Mouse (Mus musculus) CH12.LX (cell line): ENCODE data around the gene Tph1. TPM values are rescaled to one million over a fixed set of nuclear protein-coding genes. Genes with fewer than 3 reads are reported as not detected.

Experiments used
- DNase-seq: peaks from one replicate; pipeline ENCODE4 v3.0.0-alpha.2; 2013; ENCODE audit errors: extremely low read depth
- H3K27ac ChIP-seq: 2 replicates; pipeline ENCODE4 v1.5.1; 2012; ENCODE audit warnings: low read depth, mild to moderate bottlenecking, control low read depth, moderate library complexity; ENCODE audit not compliant: insufficient read depth
- H3K27me3 ChIP-seq: replicated peaks from 2 replicates; pipeline ENCODE3; 2012; ENCODE audit warnings: inconsistent platforms
- H3K36me3 ChIP-seq, 2 experiments: replicated peaks in 1 of 2; 2 replicates each; pipeline versions ENCODE3 to v1.6.1; 2012; ENCODE audit warnings: inconsistent platforms in 1 of 2, low read length in 1 of 2, mild to moderate bottlenecking in 1 of 2, mixed read lengths in 1 of 2, moderate library complexity in 1 of 2; ENCODE audit not compliant: control insufficient read depth in 1 of 2, insufficient read depth in 1 of 2
- H3K4me1 ChIP-seq, 2 experiments: 2 replicates each; pipeline ENCODE4 v1.6.1; 2012; ENCODE audit warnings: inconsistent platforms in 1 of 2, moderate library complexity in 1 of 2; ENCODE audit not compliant: insufficient read depth in 2 of 2, control insufficient read depth in 1 of 2
- H3K4me2 ChIP-seq: 2 replicates; pipeline ENCODE4 v1.6.1; 2012; ENCODE audit warnings: low read depth, mild to moderate bottlenecking, control low read depth; ENCODE audit not compliant: poor library complexity, insufficient read depth, severe bottlenecking
- H3K4me3 ChIP-seq, 3 experiments: fragments of 150-350 bp in 1 of 3; sonication (generic) in 1 of 3; replicated peaks in 1 of 3; 2 replicates each; pipeline versions ENCODE3 to v1.5.1; 2011 to 2012; ENCODE audit warnings: low read depth in 2 of 3, low read length in 2 of 3, mild to moderate bottlenecking in 2 of 3, moderate library complexity in 2 of 3, control low read depth in 1 of 3, improper control_type of control experiment in 1 of 3, inconsistent platforms in 1 of 3, mixed read lengths in 1 of 3; ENCODE audit not compliant: poor library complexity in 1 of 3
- H3K79me2 ChIP-seq: replicated peaks from 2 replicates; pipeline ENCODE4 v1.6.1; 2012; ENCODE audit warnings: mild to moderate bottlenecking, moderate library complexity; ENCODE audit not compliant: control insufficient read depth, poor library complexity, insufficient read depth, severe bottlenecking; ENCODE audit errors: extremely low read depth
- H3K9ac ChIP-seq: 2 replicates; pipeline ENCODE4 v1.6.1; 2012; ENCODE audit warnings: low read depth, mild to moderate bottlenecking, control low read depth, moderate library complexity; ENCODE audit not compliant: insufficient read depth
- H3K9me3 ChIP-seq: replicated peaks from 2 replicates; pipeline ENCODE3; 2012; ENCODE audit warnings: low read length, inconsistent platforms, mixed read lengths
- BHLHE40 ChIP-seq: IDR thresholded peaks from 2 replicates; pipeline ENCODE4 v1.6.1; 2011; ENCODE audit warnings: mild to moderate bottlenecking, low read depth, low read length, improper control_type of control experiment
- CTCF ChIP-seq, 2 experiments: IDR thresholded peaks in 1 of 2; conservative IDR thresholded peaks in 1 of 2; 2 replicates each; pipeline ENCODE4 v1.5.1; 2011 to 2012; ENCODE audit warnings: low read depth in 2 of 2, low read length in 2 of 2, improper control_type of control experiment in 1 of 2, inconsistent platforms in 1 of 2, mild to moderate bottlenecking in 1 of 2, moderate library complexity in 1 of 2
- ELF1 ChIP-seq: IDR thresholded peaks from 2 replicates; pipeline ENCODE4 v1.6.1; 2014; ENCODE audit warnings: low read depth, mild to moderate bottlenecking, inconsistent platforms, low read length, improper control_type of control experiment
- ETS1 ChIP-seq: conservative IDR thresholded peaks from 2 replicates; pipeline ENCODE4 v1.6.1; 2012; ENCODE audit warnings: low read depth, mild to moderate bottlenecking, inconsistent platforms, low read length, improper control_type of control experiment, moderate library complexity
- HCFC1 ChIP-seq: IDR thresholded peaks from 2 replicates; pipeline ENCODE4 v1.6.1; 2012; ENCODE audit warnings: low read depth, mild to moderate bottlenecking, inconsistent platforms, low read length, improper control_type of control experiment
- JUN ChIP-seq: IDR thresholded peaks from 2 replicates; pipeline ENCODE4 v1.6.1; 2011; ENCODE audit warnings: low read depth, mild to moderate bottlenecking, low read length, improper control_type of control experiment, moderate library complexity; ENCODE audit not compliant: insufficient read depth
- MAX ChIP-seq: IDR thresholded peaks from 2 replicates; pipeline ENCODE4 v1.6.1; 2011; ENCODE audit warnings: low read length, improper control_type of control experiment
- NRF1 ChIP-seq: IDR thresholded peaks from 2 replicates; pipeline ENCODE4 v1.6.1; 2014; ENCODE audit warnings: low read depth, mild to moderate bottlenecking, inconsistent platforms, low read length, improper control_type of control experiment, moderate library complexity
- PAX5 ChIP-seq: IDR thresholded peaks from 2 replicates; pipeline ENCODE4 v1.6.1; 2012; ENCODE audit warnings: low read length, inconsistent platforms, mixed read lengths
- POLR2A ChIP-seq: IDR thresholded peaks from 2 replicates; pipeline ENCODE4 v1.6.1; 2011; ENCODE audit warnings: low read depth, mild to moderate bottlenecking, improper control_type of control experiment, low read length
- RCOR1 ChIP-seq: conservative IDR thresholded peaks from 2 replicates; pipeline ENCODE4 v1.6.1; 2012; ENCODE audit warnings: low read depth, mild to moderate bottlenecking, inconsistent platforms, low read length, improper control_type of control experiment
- SIN3A ChIP-seq: IDR thresholded peaks from 2 replicates; pipeline ENCODE4 v1.6.1; 2012; ENCODE audit warnings: low read length, improper control_type of control experiment, inconsistent platforms
- TBP ChIP-seq: conservative IDR thresholded peaks from 2 replicates; pipeline ENCODE4 v1.6.1; 2011; ENCODE audit warnings: low read depth, low read length, improper control_type of control experiment
- UBTF ChIP-seq: IDR thresholded peaks from 2 replicates; pipeline ENCODE4 v1.6.1; 2012; ENCODE audit warnings: low read depth, mild to moderate bottlenecking, inconsistent platforms, low read length, improper control_type of control experiment, moderate library complexity
- ZKSCAN1 ChIP-seq: IDR thresholded peaks from 2 replicates; pipeline ENCODE4 v1.6.1; 2012; ENCODE audit warnings: low read depth, inconsistent platforms, low read length, improper control_type of control experiment, borderline replicate concordance
- dilution Hi-C: fragments of 300-500 bp; cut with MboI; formaldehyde crosslinking; loops from 2 replicates; pipeline ENCODE4 v1.14.3; 2020; ENCODE audit warnings: low sequenced_read_pairs; ENCODE audit not compliant: extremely low pct_unique_long_range_greater_than_20kb, extremely low pct_ligation_motif_present
- in situ Hi-C: fragments of 300-500 bp; cut with MboI; formaldehyde crosslinking; loops from 3 replicates; pipeline ENCODE4 v1.14.3; 2019; ENCODE audit warnings: low sequenced_read_pairs, low pct_ligation_motif_present, low pct_unique_long_range_greater_than_20kb, mixed read lengths
- polyA plus RNA-seq: library from polyadenylated mRNA; unstranded; fragments of >175 nt; gene quantifications from 2 replicates; pipeline ENCODE4 v1.2.1, GENCODE M21; 2012; ENCODE audit warnings: low read depth; ENCODE audit not compliant: insufficient read length
- total RNA-seq, 2 experiments: library from RNA; depleted of rRNA; stranded (reverse); fragments of 300-350 nt in 1 of 2; fragments of >200 nt in 1 of 2; gene quantifications; 2 replicates each; pipeline ENCODE4 v1.2.3; 2012 to 2014

The Tph1 gene
- total and polyA plus RNA-seq, 3 experiments: 0.13 TPM; not detected in 2

DNA sequence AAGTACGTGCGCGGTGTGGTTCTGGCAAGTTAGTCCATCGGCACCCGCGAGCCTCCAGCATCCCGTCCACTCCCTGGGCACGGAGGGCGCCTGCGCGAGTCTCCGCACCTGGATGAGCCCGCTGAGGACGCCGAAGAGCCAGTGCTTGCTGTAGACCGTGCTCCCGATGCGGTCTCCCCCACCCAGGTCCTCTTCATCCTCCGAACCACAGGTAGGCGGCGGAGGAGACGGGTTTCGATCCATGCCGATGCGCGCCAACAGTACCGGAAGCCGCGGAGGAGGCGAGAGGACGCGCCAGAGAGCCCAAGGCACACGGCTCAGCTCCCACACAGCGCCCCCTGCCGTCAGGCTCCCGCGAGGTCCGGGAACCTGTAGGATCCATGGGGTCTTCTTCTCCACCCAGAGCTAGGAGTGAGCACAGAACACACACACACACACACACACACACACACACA lies 38.1 kb upstream of the Tph1 start, which contains the start of gene Saal1 (continued):
- TF ChIP-seq UBTF (no peak), TBP (peak; percentile 56; the same call in 1 of the 2 replicates), POLR2A (peak; percentile 88), ZKSCAN1 (no peak), CTCF (conservative IDR thresholded peaks at IDR 0.05 in 1 of 2, IDR thresholded peaks at IDR 0.05 in 1 of 2; ENCODE audit: low read depth in 2 of 2, low read length in 2 of 2) (peak in 1 of 2 experiments; percentile 71; a peak in 2 of 4 replicates), SIN3A (peak; percentile 74)
- TF ChIP-seq, all 38 proteins: peak for 19

DNA sequence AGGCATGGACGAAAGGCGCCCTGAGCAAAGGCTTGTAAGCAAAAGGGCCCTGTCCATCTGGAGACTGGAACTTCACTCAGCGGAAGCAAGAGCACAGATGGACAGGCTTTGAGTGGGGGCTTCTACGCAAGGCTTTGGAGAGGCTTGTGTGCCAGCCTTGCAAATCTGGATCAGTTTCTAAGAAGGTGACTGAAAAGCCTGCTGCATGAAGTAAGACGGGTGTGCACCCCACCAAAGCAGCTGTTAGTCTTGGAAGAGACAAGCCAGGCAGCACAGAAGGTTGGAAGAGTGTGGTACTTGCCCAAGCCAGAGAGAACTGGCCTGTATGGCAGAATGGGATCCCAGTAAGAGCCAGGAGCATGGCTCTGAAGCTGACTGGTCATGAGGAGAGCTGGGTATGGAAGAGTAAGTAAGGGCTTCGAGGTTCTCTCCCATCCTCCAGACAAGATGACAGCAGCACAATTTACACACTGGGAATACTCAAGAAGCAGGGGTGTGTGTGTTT lies 28.2 kb upstream of the Tph1 start:
- H3K4me2 ChIP-seq: no peak overlapping the region
- in situ Hi-C loops (no loop called here), dilution Hi-C loops (no loop called here)
- TF ChIP-seq ETS1 (no peak), ELF1 (no peak), JUN (no peak), SIN3A (no peak)
- H3K36me3 ChIP-seq: peaks cover 68 to 89% of the 10 kb centered on the region in 2 experiments
- no peak overlapping the region for H3K27ac ChIP-seq
- H3K9me3 ChIP-seq: no peaks in the 10 kb centered on the region
- no peak for DNase-seq
- peaks cover 0 to 12% of the 10 kb centered on the region in 2 experiments; a peak in 2 of 4 replicates for H3K4me1 ChIP-seq
- no peak overlapping the region for H3K4me3 ChIP-seq
- H3K9ac ChIP-seq: no peak overlapping the region
- no peaks in the 10 kb centered on the region for H3K27me3 ChIP-seq
- H3K79me2 ChIP-seq: 0 out of 2 replicates have a peak, but pooled peaks cover 2% of the 10 kb centered on the region

DNA sequence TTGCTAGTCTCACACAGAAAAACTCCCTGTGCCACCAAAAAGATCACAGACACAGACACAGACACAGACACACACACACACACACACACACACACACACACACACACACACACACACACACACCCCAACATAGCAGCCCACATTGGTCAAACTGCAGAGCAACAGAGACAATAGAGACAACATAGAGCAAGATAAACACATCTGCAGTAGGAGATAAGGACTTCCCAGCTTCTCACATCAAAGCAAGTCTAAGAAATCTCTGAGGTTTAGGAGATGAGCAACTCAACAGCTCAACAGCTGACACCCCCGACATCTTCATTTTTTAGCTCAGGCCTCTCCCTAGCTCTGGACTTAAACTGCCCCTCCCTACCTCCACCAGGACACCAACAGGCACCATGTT lies 24.4 kb upstream of the Tph1 start:
- no peak for TF ChIP-seq PAX5
- H3K9ac ChIP-seq: no peak overlapping the region
- H3K36me3 ChIP-seq: peaks cover 46 to 63% of the 10 kb centered on the region in 2 experiments
- H3K79me2 ChIP-seq: no peaks in the 10 kb centered on the region; the same call in 1 of the 2 replicates
- no peak overlapping the region for H3K4me2 ChIP-seq
- in situ Hi-C loops (no loop called here), dilution Hi-C loops (no loop called here)
- H3K27me3 ChIP-seq: no peaks in the 10 kb centered on the region
- H3K4me3 ChIP-seq: no peak overlapping the region
- no peaks in the 10 kb centered on the region for H3K9me3 ChIP-seq
- H3K4me1 ChIP-seq: peaks cover 0 to 4% of the 10 kb centered on the region in 2 experiments; a peak in 1 of 4 replicates
- no peak overlapping the region for H3K27ac ChIP-seq
- no peak for DNase-seq

DNA sequence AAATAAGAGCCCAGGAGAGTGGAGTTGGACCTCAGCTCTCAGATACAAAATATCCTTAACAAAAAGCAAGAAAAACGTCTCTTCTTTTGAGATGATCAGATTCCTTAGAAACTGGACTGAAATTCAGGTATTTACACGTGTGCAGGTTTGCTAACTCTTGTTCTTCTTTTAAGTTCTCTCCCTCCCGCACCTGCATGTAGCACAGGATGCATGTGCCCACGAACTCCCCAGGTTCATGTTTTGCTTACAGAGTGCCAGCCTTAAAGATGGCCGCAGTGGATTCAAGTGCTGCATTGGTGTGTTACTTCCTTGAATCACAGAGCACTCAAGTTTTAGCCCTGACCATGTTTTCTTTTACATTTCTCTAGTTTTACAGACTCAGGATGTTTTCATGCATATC lies 14.5 kb upstream of the Tph1 start:
- no peaks in the 10 kb centered on the region for H3K79me2 ChIP-seq
- H3K4me1 ChIP-seq: peaks cover 3 to 35% of the 10 kb centered on the region in 2 experiments; a peak in 3 of 4 replicates
- H3K9me3 ChIP-seq: no peaks in the 10 kb centered on the region
- no peak overlapping the region for H3K4me3 ChIP-seq
- H3K9ac ChIP-seq: no peak overlapping the region
- in situ Hi-C loops (no loop called here), dilution Hi-C loops (no loop called here)
- H3K36me3 ChIP-seq: peaks cover 24 to 35% of the 10 kb centered on the region in 2 experiments
- no peak overlapping the region for H3K4me2 ChIP-seq
- H3K27ac ChIP-seq: no peak overlapping the region
- TF ChIP-seq CTCF (conservative IDR thresholded peaks at IDR 0.05 in 1 of 2, IDR thresholded peaks at IDR 0.05 in 1 of 2; ENCODE audit: low read depth in 2 of 2, low read length in 2 of 2): no peak
- no peak; the same call in 1 of the 2 replicates for TF ChIP-seq MAX
- TF ChIP-seq HCFC1: peak; percentile 74
- TF ChIP-seq NRF1: no peak
- no peak for TF ChIP-seq RCOR1
- peak; percentile 44; the same call in 1 of the 2 replicates for TF ChIP-seq ELF1
- TF ChIP-seq BHLHE40: peak; percentile 94
- TF ChIP-seq, all 38 proteins: peak for 3
- DNase-seq: peak; percentile 56
- H3K27me3 ChIP-seq: no peaks in the 10 kb centered on the region
